Mouse (Mus musculus): ENCODE data around the gene Lhx8. TPM values are rescaled to one million over a fixed set of nuclear protein-coding genes. Genes with fewer than 3 reads are reported as not detected.

Lhx8 gene
- 10.2 and 17.9 TPM in 2 replicates for polyA plus RNA-seq (2012; rRNA removed)

GRCm38 (mm10) chr3:154330181-154331002 is at the start of gene Lhx8:
Gene Lhx8, minus strand, starts transcription at chr3:154330659.

